Mouse (Mus musculus): ENCODE measurements at regions not wholly inside any gene's neighbourhood (a gene's known extent, or its start where the extent isn't known, plus 50 kb on each side); places are given as distances from the start of the nearest gene placed in this dataset.

- Histone ChIP-seq H3K27ac (ENCODE audit: control insufficient read depth, insufficient read depth, low read depth, low read length, poor library complexity) (no peak overlapping the region), H3K4me1 (ENCODE audit: control insufficient read depth, insufficient read depth, low read length) (no peaks in the 10 kb centered on the region), H3K4me3 (replicated peaks; ENCODE audit: control insufficient read depth, low read depth, low read length) (no peak overlapping the region)
- WGBS, result 52% methylated on average over 20 of the region's 20 CpGs
- TF ChIP-seq CTCF (IDR thresholded peaks at IDR 0.05; ENCODE audit: control insufficient read depth, insufficient read depth, low read length) (no peak), POLR2A (IDR thresholded peaks at IDR 0.05; ENCODE audit: borderline replicate concordance, control insufficient read depth, low read depth, low read length) (no peak)
Measured at GRCm38 (mm10) chr3:120886063-120886841, 285.2 kb downstream of the Rwdd3 start.

DNA sequence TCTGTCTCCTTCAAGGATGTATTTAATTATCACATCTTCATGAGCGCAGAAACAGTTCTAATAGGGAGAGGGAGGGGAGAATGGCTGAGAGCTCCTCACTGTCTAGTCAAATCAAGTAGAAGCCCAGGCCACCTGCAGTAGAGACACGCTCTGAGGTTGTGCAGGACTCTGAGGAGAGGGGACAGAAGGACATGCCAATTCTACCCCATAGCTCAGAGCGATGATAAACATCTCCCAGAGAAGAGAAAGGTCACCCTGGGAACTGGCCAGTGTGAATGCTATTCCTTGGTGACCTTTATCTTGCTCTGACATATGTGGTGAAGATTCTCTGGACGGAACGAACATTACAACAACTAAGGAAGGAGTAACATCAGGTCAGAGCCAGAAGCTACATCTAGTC lies 286.1 kb downstream of the Rwdd3 start:
- WGBS, result 78% methylated on average over 5 of the region's 5 CpGs
- Histone ChIP-seq H3K27ac (ENCODE audit: control insufficient read depth, insufficient read depth, low read depth, low read length, poor library complexity) (no peak overlapping the region), H3K4me3 (replicated peaks; ENCODE audit: control insufficient read depth, low read depth, low read length) (no peak overlapping the region), H3K4me1 (ENCODE audit: control insufficient read depth, insufficient read depth, low read length) (no peaks in the 10 kb centered on the region)
- TF ChIP-seq POLR2A (IDR thresholded peaks at IDR 0.05; ENCODE audit: borderline replicate concordance, control insufficient read depth, low read depth, low read length) (no peak), CTCF (IDR thresholded peaks at IDR 0.05; ENCODE audit: control insufficient read depth, insufficient read depth, low read length) (no peak)

DNA sequence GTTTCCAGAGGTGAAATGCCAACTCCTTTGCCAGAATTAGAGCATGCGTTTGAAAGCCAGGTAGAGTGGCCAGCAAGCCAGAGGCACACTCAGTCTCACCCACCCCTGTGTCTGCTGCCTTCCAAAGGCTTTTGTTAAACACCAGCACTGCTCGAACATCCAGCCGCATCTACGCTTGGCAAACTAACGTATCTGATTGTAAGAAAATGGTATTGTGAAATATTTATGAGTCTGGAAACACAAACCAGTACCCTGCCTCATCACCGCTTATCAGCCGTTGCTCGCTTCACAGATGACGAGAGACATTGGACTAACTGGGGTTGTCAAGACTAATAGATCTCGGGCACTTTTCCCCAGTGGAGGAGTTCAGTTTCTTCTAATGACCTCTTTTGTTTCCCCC lies 287.3 kb downstream of the Rwdd3 start:
- H3K4me3 ChIP-seq (replicated peaks; ENCODE audit: control insufficient read depth, low read depth, low read length), result no peak overlapping the region
- WGBS, result 88% methylated on average over 10 of the region's 10 CpGs
- no peak for TF ChIP-seq POLR2A (IDR thresholded peaks at IDR 0.05; ENCODE audit: borderline replicate concordance, control insufficient read depth, low read depth, low read length)
- no peak for TF ChIP-seq CTCF (IDR thresholded peaks at IDR 0.05; ENCODE audit: control insufficient read depth, insufficient read depth, low read length)
- H3K4me1 ChIP-seq (ENCODE audit: control insufficient read depth, insufficient read depth, low read length), result no peaks in the 10 kb centered on the region
- H3K27ac ChIP-seq (ENCODE audit: control insufficient read depth, insufficient read depth, low read depth, low read length, poor library complexity), result no peak overlapping the region

- WGBS, result 69% methylated on average over 5 of the region's 5 CpGs
- TF ChIP-seq POLR2A (IDR thresholded peaks at IDR 0.05; ENCODE audit: borderline replicate concordance, control insufficient read depth, low read depth, low read length) (no peak), CTCF (IDR thresholded peaks at IDR 0.05; ENCODE audit: control insufficient read depth, insufficient read depth, low read length) (no peak)
- H3K27ac ChIP-seq (ENCODE audit: control insufficient read depth, insufficient read depth, low read depth, low read length, poor library complexity), result no peak overlapping the region
- no peak overlapping the region for H3K4me3 ChIP-seq (replicated peaks; ENCODE audit: control insufficient read depth, low read depth, low read length)
- H3K4me1 ChIP-seq (ENCODE audit: control insufficient read depth, insufficient read depth, low read length), result no peaks in the 10 kb centered on the region
Measured at GRCm38 (mm10) chr3:120883650-120884049, 287.8 kb downstream of the Rwdd3 start.

DNA sequence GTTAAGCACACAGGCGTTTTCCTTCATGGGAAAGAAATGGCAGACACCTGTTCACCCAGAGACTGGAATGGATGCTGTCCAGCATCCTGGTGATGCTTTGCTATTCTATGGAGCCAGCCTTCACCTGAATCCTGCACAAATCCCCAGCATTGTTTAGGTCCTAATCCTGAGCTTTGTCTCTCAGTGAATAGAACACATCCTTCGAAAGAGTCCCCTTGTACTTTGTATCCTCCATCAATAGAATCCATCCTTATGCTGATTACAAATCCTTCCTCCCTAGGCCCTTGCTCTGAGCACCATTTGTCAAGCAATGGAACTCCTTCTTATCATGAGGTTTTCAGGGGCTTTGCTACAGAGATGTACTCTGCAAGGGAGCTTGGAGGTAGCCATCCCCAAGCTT lies 292.1 kb downstream of the Rwdd3 start:
- Histone ChIP-seq H3K27ac (ENCODE audit: control insufficient read depth, insufficient read depth, low read depth, low read length, poor library complexity) (no peak overlapping the region), H3K4me1 (ENCODE audit: control insufficient read depth, insufficient read depth, low read length) (no peaks in the 10 kb centered on the region), H3K4me3 (replicated peaks; ENCODE audit: control insufficient read depth, low read depth, low read length) (no peak overlapping the region)
- TF ChIP-seq CTCF (IDR thresholded peaks at IDR 0.05; ENCODE audit: control insufficient read depth, insufficient read depth, low read length) (no peak), POLR2A (IDR thresholded peaks at IDR 0.05; ENCODE audit: borderline replicate concordance, control insufficient read depth, low read depth, low read length) (no peak)
- 73% methylated on average over 2 of the region's 2 CpGs for WGBS

GRCm38 (mm10) chr3:120875740-120876139 lies 295.8 kb downstream of the Rwdd3 start:
- 80% methylated on average over 3 of the region's 3 CpGs for WGBS
- no peak for TF ChIP-seq CTCF (IDR thresholded peaks at IDR 0.05; ENCODE audit: control insufficient read depth, insufficient read depth, low read length)
- TF ChIP-seq POLR2A (IDR thresholded peaks at IDR 0.05; ENCODE audit: borderline replicate concordance, control insufficient read depth, low read depth, low read length), result no peak

GRCm38 (mm10) chr3:120865036-120865435 lies 306.5 kb downstream of the Rwdd3 start:
- no peaks in the 10 kb centered on the region for H3K4me1 ChIP-seq (ENCODE audit: control insufficient read depth, insufficient read depth, low read length)
- H3K4me3 ChIP-seq (replicated peaks; ENCODE audit: control insufficient read depth, low read depth, low read length), result no peak overlapping the region
- no peak for TF ChIP-seq CTCF (IDR thresholded peaks at IDR 0.05; ENCODE audit: control insufficient read depth, insufficient read depth, low read length)
- 81% methylated on average over 8 of the region's 8 CpGs for WGBS
- no peak overlapping the region for H3K27ac ChIP-seq (ENCODE audit: control insufficient read depth, insufficient read depth, low read depth, low read length, poor library complexity)

More at GRCm38 (mm10) chr3:120875740-120876139, 295.8 kb downstream of the Rwdd3 start:
- Histone ChIP-seq H3K4me1 (ENCODE audit: control insufficient read depth, insufficient read depth, low read length) (no peaks in the 10 kb centered on the region), H3K27ac (ENCODE audit: control insufficient read depth, insufficient read depth, low read depth, low read length, poor library complexity) (no peak overlapping the region), H3K4me3 (replicated peaks; ENCODE audit: control insufficient read depth, low read depth, low read length) (no peak overlapping the region)

DNA sequence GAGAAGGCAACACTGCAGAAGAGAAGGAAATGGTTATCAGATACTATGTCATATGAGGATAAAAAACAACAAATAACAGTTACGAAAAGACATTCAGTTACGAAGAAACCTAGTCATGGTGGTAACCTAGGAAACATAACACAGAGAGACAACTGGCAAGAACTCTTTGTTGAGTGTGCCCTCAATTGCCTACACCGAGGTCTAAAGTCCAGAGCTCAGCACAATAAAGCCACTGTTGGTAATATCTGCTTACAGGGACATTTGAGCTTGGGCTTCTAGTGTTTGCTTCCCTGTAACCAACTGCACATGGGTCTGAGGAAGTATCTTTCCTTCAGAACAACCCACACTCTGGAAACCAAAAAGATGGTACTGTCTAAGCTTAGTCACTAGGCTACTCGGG lies 309.9 kb downstream of the Rwdd3 start:
- TF ChIP-seq CTCF (IDR thresholded peaks at IDR 0.05; ENCODE audit: control insufficient read depth, insufficient read depth, low read length) (no peak), POLR2A (IDR thresholded peaks at IDR 0.05; ENCODE audit: borderline replicate concordance, control insufficient read depth, low read depth, low read length) (no peak)
- Histone ChIP-seq H3K4me1 (ENCODE audit: control insufficient read depth, insufficient read depth, low read length) (no peaks in the 10 kb centered on the region), H3K27ac (ENCODE audit: control insufficient read depth, insufficient read depth, low read depth, low read length, poor library complexity) (no peak overlapping the region), H3K4me3 (replicated peaks; ENCODE audit: control insufficient read depth, low read depth, low read length) (no peak overlapping the region)
- WGBS, result 72% methylated on average over 4 of the region's 4 CpGs

- 86% methylated on average over 13 of the region's 13 CpGs for WGBS
- no peak overlapping the region for H3K4me3 ChIP-seq (replicated peaks; ENCODE audit: control insufficient read depth, low read depth, low read length)
- no peaks in the 10 kb centered on the region for H3K4me1 ChIP-seq (ENCODE audit: control insufficient read depth, insufficient read depth, low read length)
- no peak overlapping the region for H3K27ac ChIP-seq (ENCODE audit: control insufficient read depth, insufficient read depth, low read depth, low read length, poor library complexity)
- no peak for TF ChIP-seq POLR2A (IDR thresholded peaks at IDR 0.05; ENCODE audit: borderline replicate concordance, control insufficient read depth, low read depth, low read length)
Measured at GRCm38 (mm10) chr3:120858281-120858680, 313.2 kb downstream of the Rwdd3 start.
